Mouse (Mus musculus) stomach, postnatal 0 days (tissue): ENCODE measurements at regions not wholly inside any gene's neighbourhood (a gene's known extent, or its start where the extent isn't known, plus 50 kb on each side); places are given as distances from the start of the nearest gene placed in this dataset.

Source experiments
- ATAC-seq: fragments of 200-750 bp; cut with Nextera tagmentation; 2 replicates; pipeline ENCODE4 v1.8.0; 2017; ENCODE audit not compliant: low FRiP score, low TSS enrichment
- DNase-seq: peaks from one replicate; pipeline ENCODE4 v3.0.0-alpha.2; 2016; ENCODE audit warnings: low spot score
- H3K27ac ChIP-seq: fragments of 300-500 bp; sonication (generic); replicated peaks from 2 replicates; pipeline ENCODE4 v1.5.1; 2014; ENCODE audit warnings: mild to moderate bottlenecking, control low read depth
- H3K27me3 ChIP-seq: fragments of 300-500 bp; sonication (generic); 2 replicates; pipeline ENCODE4 v1.6.1; 2014; ENCODE audit warnings: low read length; ENCODE audit not compliant: control insufficient read depth, insufficient read depth
- H3K36me3 ChIP-seq: fragments of 300-500 bp; sonication (generic); 2 replicates; pipeline ENCODE4 v1.6.1; 2014; ENCODE audit warnings: low read length, mixed read lengths; ENCODE audit not compliant: control insufficient read depth, insufficient read depth
- H3K4me1 ChIP-seq: fragments of 300-500 bp; sonication (generic); replicated peaks from 2 replicates; pipeline ENCODE4 v1.6.1; 2014; ENCODE audit warnings: antibody characterized with exemption; ENCODE audit not compliant: control insufficient read depth, insufficient read depth
- H3K4me2 ChIP-seq: fragments of 300-500 bp; sonication (generic); replicated peaks from 2 replicates; pipeline ENCODE4 v1.6.1; 2014; ENCODE audit warnings: low read depth, mild to moderate bottlenecking, control low read depth, moderate library complexity
- H3K4me3 ChIP-seq: fragments of 300-500 bp; sonication (generic); 2 replicates; pipeline ENCODE4 v1.5.1; 2014; ENCODE audit warnings: low read depth, low read length, control low read depth
- H3K9ac ChIP-seq: fragments of 300-500 bp; sonication (generic); 2 replicates; pipeline ENCODE4 v1.6.1; 2014; ENCODE audit warnings: mild to moderate bottlenecking, low read length, control low read depth, mixed read lengths
- H3K9me3 ChIP-seq: fragments of 300-500 bp; sonication (generic); 2 replicates; pipeline ENCODE4 v1.6.1; 2016; ENCODE audit warnings: low read length; ENCODE audit not compliant: control insufficient read depth
- CTCF ChIP-seq: IDR thresholded peaks from 2 replicates; pipeline ENCODE4 v1.5.1; 2016; ENCODE audit warnings: antibody characterized with exemption, low read depth, mild to moderate bottlenecking, moderate library complexity
- EP300 ChIP-seq: optimal IDR thresholded peaks from 2 replicates; pipeline ENCODE3; 2016; ENCODE audit warnings: antibody characterized with exemption
- WGBS: fragments of 180-500 bp; shearing (Covaris S2); extraction: QIAGEN DNeasy Blood & Tissue Kit; methylation state at CpG from one replicate; pipeline ENCODE4 v1.1.7; 2014; 5-methylcytosine and 5-hydroxymethylcytosine counted together

DNA sequence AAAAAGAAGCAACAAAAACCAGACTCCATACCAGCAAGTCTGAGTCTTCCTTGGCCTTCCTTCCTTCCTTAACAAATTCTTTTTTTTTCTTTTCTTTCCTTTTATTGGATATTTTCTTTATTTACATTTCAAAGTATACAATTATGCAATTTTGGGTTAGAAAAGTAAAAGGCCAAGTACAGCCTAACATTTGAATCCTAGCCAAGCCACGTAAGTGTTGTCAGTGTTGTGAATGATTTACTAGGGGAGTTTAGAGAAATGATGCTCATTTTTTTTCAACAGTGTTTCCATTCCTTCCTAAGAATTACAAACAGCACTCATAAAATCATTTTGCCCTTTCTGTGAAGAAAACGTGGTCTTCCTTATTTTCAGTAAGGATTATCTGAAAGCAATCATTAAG lies 722.5 kb downstream of the Lrriq3 start:
- Histone ChIP-seq H3K27me3 (no peaks in the 10 kb centered on the region), H3K4me1 (no peaks in the 10 kb centered on the region), H3K4me3 (no peak overlapping the region), H3K9me3 (no peaks in the 10 kb centered on the region), H3K36me3 (no peaks in the 10 kb centered on the region), H3K4me2 (no peak overlapping the region), H3K9ac (no peak overlapping the region), H3K27ac (no peak overlapping the region)
- no peak for DNase-seq
- WGBS = 27% methylated on average over 2 of the region's 2 CpGs
- no peak for ATAC-seq
- TF ChIP-seq CTCF = no peak
- no peak for TF ChIP-seq EP300

DNA sequence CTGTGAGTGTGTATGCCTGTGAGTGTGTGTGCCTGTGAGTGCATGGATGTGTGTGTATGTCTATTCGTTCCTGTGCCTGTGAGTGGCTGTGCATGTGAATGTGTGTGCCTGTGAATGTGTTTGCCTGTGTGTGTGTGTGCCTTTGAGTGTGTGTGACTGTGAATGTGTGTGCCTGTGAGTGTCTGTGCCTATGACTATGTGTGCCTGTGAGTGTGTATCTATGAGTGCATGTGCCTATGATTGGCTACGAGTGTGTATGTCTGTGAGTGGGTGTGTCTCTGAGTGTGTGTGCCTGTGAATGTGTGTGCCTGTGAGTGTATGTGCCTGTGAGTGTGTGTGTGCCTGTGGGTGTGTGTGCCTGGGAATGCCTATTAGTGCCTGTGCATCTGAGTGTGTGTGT lies 731.6 kb downstream of the Lrriq3 start:
- 94% methylated on average over 2 of the region's 2 CpGs for WGBS

DNA sequence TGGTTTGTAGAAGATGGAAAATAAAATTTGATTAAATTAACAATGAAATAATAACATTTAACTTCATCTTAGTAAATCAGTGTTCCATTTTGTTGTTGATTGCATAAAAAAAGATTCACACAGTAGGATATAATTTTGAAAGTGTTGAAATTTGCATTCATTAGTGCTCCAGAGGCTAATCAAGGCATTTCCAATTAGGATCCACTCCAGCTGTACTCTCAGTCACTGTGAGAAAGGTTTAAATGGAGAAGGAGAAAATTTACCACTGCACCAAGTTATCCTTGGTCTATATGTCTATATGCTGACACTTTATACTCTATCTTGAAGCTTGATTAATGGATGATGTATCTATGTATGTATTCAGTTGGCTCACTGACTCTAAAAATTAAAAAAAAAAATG lies 695.3 kb upstream of the Negr1 start:
- TF ChIP-seq EP300 (no peak), CTCF (no peak)
- no peak overlapping the region for H3K9ac ChIP-seq
- no peaks in the 10 kb centered on the region for H3K9me3 ChIP-seq
- no peaks in the 10 kb centered on the region for H3K36me3 ChIP-seq
- H3K27me3 ChIP-seq = no peaks in the 10 kb centered on the region
- no peak overlapping the region for H3K4me3 ChIP-seq
- DNase-seq (no peak), ATAC-seq (no peak)
- no peaks in the 10 kb centered on the region for H3K4me1 ChIP-seq
- no peak overlapping the region for H3K4me2 ChIP-seq
- H3K27ac ChIP-seq = no peak overlapping the region

More for the DNA sequence above, 731.6 kb downstream of the Lrriq3 start:
- TF ChIP-seq EP300 (no peak), CTCF (no peak)
- Histone ChIP-seq H3K27me3 (no peaks in the 10 kb centered on the region), H3K36me3 (no peaks in the 10 kb centered on the region), H3K27ac (no peak overlapping the region), H3K9ac (no peak overlapping the region), H3K9me3 (no peaks in the 10 kb centered on the region), H3K4me1 (no peaks in the 10 kb centered on the region), H3K4me2 (no peak overlapping the region), H3K4me3 (no peak overlapping the region)
- ATAC-seq (no peak), DNase-seq (no peak)

DNA sequence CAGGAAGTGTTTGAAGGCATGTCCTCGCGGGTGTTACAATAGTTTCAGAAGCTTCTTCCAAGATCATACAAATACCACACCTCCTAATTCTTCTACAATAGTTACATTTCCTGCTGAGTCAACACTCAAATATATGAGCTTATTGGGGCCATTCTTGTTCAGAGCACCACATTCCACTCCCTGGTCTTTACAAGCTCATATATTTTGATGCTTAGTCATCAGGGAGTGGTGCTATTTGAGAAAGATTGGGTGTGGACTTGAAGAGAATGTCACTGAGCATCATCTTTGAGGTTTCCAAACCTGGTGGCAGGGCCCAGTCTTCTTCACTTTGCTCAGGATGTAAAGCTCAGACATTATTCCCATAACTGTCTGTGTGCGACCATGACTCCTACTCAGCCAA lies 685.9 kb upstream of the Negr1 start:
- H3K4me2 ChIP-seq = no peak overlapping the region
- H3K27ac ChIP-seq = no peak overlapping the region
- H3K9me3 ChIP-seq = no peaks in the 10 kb centered on the region
- 76% methylated on average over 3 of the region's 3 CpGs for WGBS
- no peak for DNase-seq
- no peak overlapping the region for H3K4me3 ChIP-seq
- H3K27me3 ChIP-seq = no peaks in the 10 kb centered on the region
- no peaks in the 10 kb centered on the region for H3K4me1 ChIP-seq
- H3K36me3 ChIP-seq = no peaks in the 10 kb centered on the region
- ATAC-seq = no peak
- TF ChIP-seq CTCF = no peak
- TF ChIP-seq EP300 = no peak
- H3K9ac ChIP-seq = no peak overlapping the region

DNA sequence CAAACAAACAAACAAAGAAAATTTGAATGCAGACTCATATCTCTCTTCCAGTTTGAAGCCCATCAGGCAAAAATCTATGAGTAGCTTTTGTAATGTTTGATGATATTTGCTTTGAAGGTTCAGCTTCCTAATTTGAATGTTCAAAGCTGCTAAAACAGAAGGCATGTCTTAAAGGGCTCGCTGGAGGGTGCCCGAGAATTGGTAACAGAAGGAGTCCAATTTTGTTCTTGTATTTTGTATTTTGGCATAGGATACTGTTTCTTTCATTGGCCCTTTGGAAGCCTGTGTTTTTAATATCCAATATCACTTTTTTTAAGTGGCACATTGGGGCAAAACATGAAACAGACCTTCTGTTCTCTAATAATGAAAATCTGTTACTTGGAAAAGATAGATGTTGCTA lies 683.2 kb upstream of the Negr1 start:
- 88% methylated on average over 2 of the region's 2 CpGs for WGBS
- Histone ChIP-seq H3K9ac (no peak overlapping the region), H3K27me3 (no peaks in the 10 kb centered on the region), H3K9me3 (no peaks in the 10 kb centered on the region), H3K4me1 (no peaks in the 10 kb centered on the region), H3K36me3 (no peaks in the 10 kb centered on the region), H3K4me3 (no peak overlapping the region), H3K4me2 (no peak overlapping the region), H3K27ac (no peak overlapping the region)
- no peak for ATAC-seq
- TF ChIP-seq EP300 = no peak
- no peak for TF ChIP-seq CTCF
- no peak for DNase-seq

DNA sequence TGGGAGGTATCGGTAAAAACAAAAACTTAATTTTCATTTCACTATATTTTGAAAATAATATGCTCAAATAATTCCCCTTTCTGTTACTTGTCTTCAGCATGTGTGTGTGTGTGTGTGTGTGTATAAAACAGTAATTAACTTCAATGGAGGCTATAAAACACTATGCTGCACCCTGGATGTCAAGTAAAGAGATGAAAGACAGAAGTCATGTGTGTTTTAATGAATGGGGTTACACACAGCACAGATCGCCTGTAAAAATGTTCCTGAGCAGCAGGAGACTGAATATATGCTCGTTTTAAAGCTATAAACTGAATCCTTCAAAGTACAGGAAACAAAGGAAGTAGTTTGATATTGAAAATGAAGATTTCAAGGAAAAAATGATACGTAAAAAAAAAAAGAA lies 680.9 kb upstream of the Negr1 start:
- Histone ChIP-seq H3K4me1 (no peaks in the 10 kb centered on the region), H3K36me3 (no peaks in the 10 kb centered on the region), H3K4me2 (no peak overlapping the region), H3K9ac (no peak overlapping the region), H3K27ac (no peak overlapping the region), H3K27me3 (no peaks in the 10 kb centered on the region), H3K4me3 (no peak overlapping the region), H3K9me3 (no peaks in the 10 kb centered on the region)
- no peak for TF ChIP-seq EP300
- no peak for TF ChIP-seq CTCF
- 69% methylated on average over 4 of the region's 4 CpGs for WGBS
- DNase-seq = no peak
- ATAC-seq = no peak

DNA sequence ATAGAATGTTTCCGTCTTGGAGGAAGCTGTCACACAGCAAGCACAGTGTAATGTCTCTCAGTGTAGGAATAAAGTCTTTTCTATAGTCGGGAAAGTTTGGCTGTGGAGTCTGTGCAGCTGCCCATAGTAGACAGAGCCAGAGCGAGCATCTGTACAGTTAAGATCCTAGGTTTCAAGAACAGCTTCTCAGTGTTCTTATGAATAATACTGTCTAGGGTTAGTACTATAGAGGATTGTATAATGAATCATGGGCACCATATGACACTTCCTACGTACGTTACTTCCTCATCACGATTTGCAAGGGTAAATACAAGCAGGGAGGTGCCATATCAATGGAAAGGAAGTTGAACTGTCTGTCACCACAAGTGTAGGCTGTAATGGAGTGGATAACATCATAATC lies 645.6 kb upstream of the Negr1 start:
- Histone ChIP-seq H3K4me1 (no peaks in the 10 kb centered on the region), H3K4me3 (no peak overlapping the region), H3K9ac (no peak overlapping the region), H3K9me3 (no peaks in the 10 kb centered on the region), H3K4me2 (no peak overlapping the region), H3K36me3 (no peaks in the 10 kb centered on the region), H3K27me3 (no peaks in the 10 kb centered on the region), H3K27ac (no peak overlapping the region)
- no peak for ATAC-seq
- no peak for TF ChIP-seq EP300
- TF ChIP-seq CTCF = no peak
- 65% methylated on average over 6 of the region's 6 CpGs for WGBS
- DNase-seq = no peak
